Mouse (Mus musculus) kidney, postnatal 0 days (tissue): ENCODE results near the gene Aplp2. TPM values are rescaled to one million over a fixed set of nuclear protein-coding genes. Genes with fewer than 3 reads are reported as not detected.
A peak's percentile ranks its signal among the peaks of the same experiment; 100 is the strongest.

Source experiments
- ATAC-seq: fragments of 200-750 bp; cut with Nextera tagmentation; replicated peaks from 2 replicates; pipeline ENCODE4 v1.8.0; 2017; ENCODE audit warnings: low read depth, moderate number of reproducible peaks, moderate TSS enrichment, moderate library complexity; ENCODE audit not compliant: low FRiP score
- DNase-seq: peaks from one replicate; pipeline ENCODE4 v3.0.0-alpha.2; 2016; ENCODE audit warnings: low spot score
- H3K27ac ChIP-seq: fragments of 300-500 bp; sonication (generic); 2 replicates; pipeline ENCODE4 v1.5.1; 2014; ENCODE audit warnings: mild to moderate bottlenecking
- H3K27me3 ChIP-seq: fragments of 300-500 bp; sonication (generic); 2 replicates; pipeline ENCODE4 v1.6.1; 2014; ENCODE audit warnings: low read length, mixed read lengths; ENCODE audit not compliant: insufficient read depth
- H3K36me3 ChIP-seq: fragments of 300-500 bp; sonication (generic); 2 replicates; pipeline ENCODE4 v1.6.1; 2014; ENCODE audit warnings: low read length, mixed read lengths; ENCODE audit not compliant: insufficient read depth
- H3K4me1 ChIP-seq: fragments of 300-500 bp; sonication (generic); replicated peaks from 2 replicates; pipeline ENCODE4 v1.6.1; 2014; ENCODE audit warnings: antibody characterized with exemption, low read length, mixed read lengths; ENCODE audit not compliant: insufficient read depth
- H3K4me2 ChIP-seq: fragments of 300-500 bp; sonication (generic); 2 replicates; pipeline ENCODE4 v1.6.1; 2014; ENCODE audit warnings: mild to moderate bottlenecking, low read length, moderate library complexity, mixed read lengths
- H3K4me3 ChIP-seq: fragments of 300-500 bp; sonication (generic); replicated peaks from 2 replicates; pipeline ENCODE4 v1.5.1; 2014; ENCODE audit warnings: low read depth, low read length
- H3K9ac ChIP-seq: fragments of 300-500 bp; sonication (generic); 2 replicates; pipeline ENCODE4 v1.6.1; 2014; ENCODE audit warnings: low read depth, low read length
- H3K9me3 ChIP-seq: fragments of 300-500 bp; sonication (generic); replicated peaks from 2 replicates; pipeline ENCODE4 v1.6.1; 2016; ENCODE audit warnings: low read length, inconsistent platforms, mixed read lengths
- CTCF ChIP-seq: IDR thresholded peaks from 2 replicates; pipeline ENCODE4 v1.5.1; 2016; ENCODE audit warnings: antibody characterized with exemption, low read depth, mild to moderate bottlenecking, moderate library complexity
- WGBS: fragments of 180-500 bp; shearing (Covaris S2); extraction: QIAGEN DNeasy Blood & Tissue Kit; methylation state at CpG from one replicate; pipeline ENCODE4 v1.1.7; 2014; 5-methylcytosine and 5-hydroxymethylcytosine counted together
- polyA plus RNA-seq: library from polyadenylated mRNA; unstranded; fragments of >200 nt; fragmentation: Nextera tagmentation; extraction: Ambion mirVana; gene quantifications from 2 replicates; pipeline ENCODE4 v1.2.1, GENCODE M21; 2015

Gene Aplp2
- polyA plus RNA-seq, 1 experiment from 2014 or later: 367 TPM

GRCm38 (mm10) chr9:31129956-31130355 lies 81.7 kb downstream of the Aplp2 start:
- H3K27me3 ChIP-seq: no peaks in the 10 kb centered on the region; the same call in 1 of the 2 replicates
- H3K4me3 ChIP-seq: peak overlapping the region; percentile 55
- 51% methylated on average over 8 of the region's 8 CpGs for WGBS
- H3K36me3 ChIP-seq: no peaks in the 10 kb centered on the region
- no peaks in the 10 kb centered on the region for H3K9me3 ChIP-seq
- H3K9ac ChIP-seq: 0 out of 2 replicates have a peak overlapping the region, but pooled peaks have one; percentile 66
- H3K4me1 ChIP-seq: peaks cover 12% of the 10 kb centered on the region; the same call in 1 of the 2 replicates
- DNase-seq (no peak), ATAC-seq (no peak)
- H3K27ac ChIP-seq: no peak overlapping the region
- TF ChIP-seq CTCF: no peak
- peak overlapping the region; percentile 86 for H3K4me2 ChIP-seq

GRCm38 (mm10) chr9:31127876-31128465 lies 83.6 kb downstream of the Aplp2 start:
- Histone ChIP-seq H3K9ac (no peak overlapping the region), H3K4me2 (no peak overlapping the region), H3K9me3 (no peaks in the 10 kb centered on the region), H3K27ac (no peak overlapping the region), H3K27me3 (no peaks in the 10 kb centered on the region; the same call in 1 of the 2 replicates), H3K4me1 (peaks cover 12% of the 10 kb centered on the region; the same call in 1 of the 2 replicates), H3K36me3 (no peaks in the 10 kb centered on the region), H3K4me3 (no peak overlapping the region)
- no peak for TF ChIP-seq CTCF
- DNase-seq (no peak), ATAC-seq (no peak)
- WGBS: 54% methylated on average over 12 of the region's 12 CpGs

GRCm38 (mm10) chr9:31126079-31126478 lies 85.5 kb downstream of the Aplp2 start:
- no peaks in the 10 kb centered on the region for H3K9me3 ChIP-seq
- no peak overlapping the region for H3K4me3 ChIP-seq
- H3K4me2 ChIP-seq: no peak overlapping the region
- TF ChIP-seq CTCF: no peak
- peaks cover 7% of the 10 kb centered on the region; the same call in 1 of the 2 replicates for H3K4me1 ChIP-seq
- no peak overlapping the region for H3K27ac ChIP-seq
- DNase-seq (no peak), ATAC-seq (no peak)
- H3K36me3 ChIP-seq: no peaks in the 10 kb centered on the region
- H3K27me3 ChIP-seq: no peaks in the 10 kb centered on the region
- whole genome bisulfite sequencing: 84% methylated on average over 7 of the region's 7 CpGs
- H3K9ac ChIP-seq: no peak overlapping the region

GRCm38 (mm10) chr9:31122464-31123030 lies 89.1 kb downstream of the Aplp2 start:
- no peak overlapping the region for H3K9ac ChIP-seq
- H3K27ac ChIP-seq: no peak overlapping the region
- H3K4me3 ChIP-seq: no peak overlapping the region
- no peak overlapping the region for H3K4me2 ChIP-seq
- no peaks in the 10 kb centered on the region for H3K27me3 ChIP-seq
- 47% methylated on average over 13 of the region's 13 CpGs for WGBS
- no peak for ATAC-seq
- DNase-seq: no peak
- no peaks in the 10 kb centered on the region for H3K4me1 ChIP-seq
- H3K9me3 ChIP-seq: no peaks in the 10 kb centered on the region
- H3K36me3 ChIP-seq: no peaks in the 10 kb centered on the region
- no peak for TF ChIP-seq CTCF

- TF ChIP-seq CTCF: no peak
- H3K4me2 ChIP-seq: no peak overlapping the region
- 32% methylated on average over 4 of the region's 4 CpGs for WGBS
- no peak overlapping the region for H3K9ac ChIP-seq
- no peaks in the 10 kb centered on the region for H3K9me3 ChIP-seq
- DNase-seq (no peak), ATAC-seq (no peak)
- no peaks in the 10 kb centered on the region for H3K36me3 ChIP-seq
- no peaks in the 10 kb centered on the region for H3K27me3 ChIP-seq
- 0 out of 2 replicates have a peak overlapping the region, but pooled peaks have one; percentile 47 for H3K27ac ChIP-seq
- H3K4me3 ChIP-seq: no peak overlapping the region
- H3K4me1 ChIP-seq: no peaks in the 10 kb centered on the region
Measured at GRCm38 (mm10) chr9:31120533-31120915, 91.1 kb downstream of the Aplp2 start.

GRCm38 (mm10) chr9:31119882-31120532 lies 91.6 kb downstream of the Aplp2 start:
- Histone ChIP-seq H3K4me3 (no peak overlapping the region), H3K27me3 (no peaks in the 10 kb centered on the region), H3K36me3 (no peaks in the 10 kb centered on the region), H3K9me3 (no peaks in the 10 kb centered on the region), H3K4me2 (peak overlapping the region; percentile 7; the same call in 1 of the 2 replicates), H3K4me1 (no peaks in the 10 kb centered on the region), H3K27ac (0 out of 2 replicates have a peak overlapping the region, but pooled peaks have one; percentile 47), H3K9ac (no peak overlapping the region)
- DNase-seq (peak; percentile 27), ATAC-seq (no peak)
- no peak for TF ChIP-seq CTCF
- WGBS: 17% methylated on average over 11 of the region's 11 CpGs
